Mouse (Mus musculus) MEL (cell line): ENCODE data around the gene Dock1. TPM values are rescaled to one million over a fixed set of nuclear protein-coding genes. Genes with fewer than 3 reads are reported as not detected.

Experiments used
- DNase-seq: peaks from one replicate; pipeline ENCODE4 v3.0.0; 2011; ENCODE audit warnings: low read depth, low spot score
- H3K27ac ChIP-seq: 2 replicates; pipeline ENCODE4 v1.5.1; 2012; ENCODE audit warnings: low read depth, mild to moderate bottlenecking, control low read depth, low read length, moderate library complexity; ENCODE audit not compliant: control insufficient read depth
- H3K27me3 ChIP-seq, 2 experiments: fragments of 150-350 bp in 1 of 2; sonication (generic) in 1 of 2; 2 replicates each; pipeline ENCODE4 v1.6.1; 2012; ENCODE audit warnings: low read length in 2 of 2, mild to moderate bottlenecking in 2 of 2, improper control_type of control experiment in 1 of 2, moderate library complexity in 1 of 2; ENCODE audit not compliant: insufficient read depth in 2 of 2, control insufficient read depth in 1 of 2
- H3K36me3 ChIP-seq, 2 experiments: 2 replicates each; pipeline ENCODE4 v1.6.1; 2012 to 2014; ENCODE audit warnings: low read length in 2 of 2, improper control_type of control experiment in 1 of 2, inconsistent platforms in 1 of 2, mild to moderate bottlenecking in 1 of 2; ENCODE audit not compliant: insufficient read depth in 2 of 2, control insufficient read depth in 1 of 2
- H3K4me1 ChIP-seq, 2 experiments: fragments of 150-350 bp in 1 of 2; sonication (generic) in 1 of 2; 2 replicates each; pipeline ENCODE4 v1.6.1; 2012; ENCODE audit warnings: low read length in 2 of 2, improper control_type of control experiment in 1 of 2, mild to moderate bottlenecking in 1 of 2; ENCODE audit not compliant: insufficient read depth in 2 of 2, control insufficient read depth in 1 of 2
- H3K4me3 ChIP-seq, 2 experiments: fragments of 150-350 bp in 1 of 2; sonication (generic) in 1 of 2; 2 replicates each; pipeline ENCODE4 v1.5.1; 2012; ENCODE audit warnings: low read depth in 2 of 2, low read length in 2 of 2, mild to moderate bottlenecking in 2 of 2, moderate library complexity in 2 of 2, control low read depth in 1 of 2, improper control_type of control experiment in 1 of 2; ENCODE audit not compliant: control insufficient read depth in 1 of 2, insufficient read depth in 1 of 2
- H3K79me2 ChIP-seq: 2 replicates; pipeline ENCODE4 v1.6.1; 2012; ENCODE audit warnings: mild to moderate bottlenecking, low read length, moderate library complexity; ENCODE audit not compliant: control insufficient read depth, poor library complexity, insufficient read depth
- H3K9ac ChIP-seq: 2 replicates; pipeline ENCODE4 v1.6.1; 2012; ENCODE audit warnings: low read depth, mild to moderate bottlenecking, control low read depth, low read length, moderate library complexity; ENCODE audit not compliant: control insufficient read depth, poor library complexity, severe bottlenecking
- H3K9me3 ChIP-seq: fragments of 150-350 bp; sonication (generic); replicated peaks from 2 replicates; pipeline ENCODE4 v1.6.1; 2012; ENCODE audit warnings: mild to moderate bottlenecking, low read length, improper control_type of control experiment, moderate library complexity; ENCODE audit not compliant: insufficient read depth
- CHD1 ChIP-seq: IDR thresholded peaks from 2 replicates; pipeline ENCODE4 v1.6.1; 2012; ENCODE audit warnings: low read depth, mild to moderate bottlenecking, inconsistent platforms, low read length, improper control_type of control experiment
- EP300 ChIP-seq, 2 experiments: IDR thresholded peaks; 2 replicates each; pipeline ENCODE4 v1.6.1; 2011; ENCODE audit warnings: improper control_type of control experiment in 2 of 2, low read length in 2 of 2, low read depth in 1 of 2, mild to moderate bottlenecking in 1 of 2
- HCFC1 ChIP-seq: IDR thresholded peaks from 2 replicates; pipeline ENCODE4 v1.6.1; 2012; ENCODE audit warnings: low read depth, mild to moderate bottlenecking, inconsistent platforms, low read length, improper control_type of control experiment, moderate library complexity
- JUND ChIP-seq: IDR thresholded peaks from 2 replicates; pipeline ENCODE4 v1.6.1; 2011; ENCODE audit warnings: low read depth, mild to moderate bottlenecking, improper control_type of control experiment, low read length
- KAT2A ChIP-seq: conservative IDR thresholded peaks from 2 replicates; pipeline ENCODE4 v1.6.1; 2012; ENCODE audit warnings: low read depth, low read length, improper control_type of control experiment, inconsistent platforms
- MAFK ChIP-seq: IDR thresholded peaks from 2 replicates; pipeline ENCODE4 v1.6.1; 2011; ENCODE audit warnings: low read depth, mild to moderate bottlenecking, low read length, improper control_type of control experiment, borderline replicate concordance
- MAZ ChIP-seq: IDR thresholded peaks from 2 replicates; pipeline ENCODE4 v1.6.1; 2012; ENCODE audit warnings: low read depth, mild to moderate bottlenecking, inconsistent platforms, low read length, improper control_type of control experiment
- MYC ChIP-seq: IDR thresholded peaks from 2 replicates; pipeline ENCODE4 v1.6.1; 2011; ENCODE audit warnings: low read depth, mild to moderate bottlenecking, low read length, improper control_type of control experiment, moderate library complexity
- NRF1 ChIP-seq: IDR thresholded peaks from 2 replicates; pipeline ENCODE4 v1.6.1; 2014; ENCODE audit warnings: low read depth, mild to moderate bottlenecking, inconsistent platforms, low read length, improper control_type of control experiment, moderate library complexity; ENCODE audit not compliant: poor library complexity, insufficient read depth, severe bottlenecking
- POLR2A ChIP-seq, 2 experiments: IDR thresholded peaks; 2 replicates each; pipeline ENCODE4 v1.6.1; 2011 to 2012; ENCODE audit warnings: low read length in 2 of 2, mild to moderate bottlenecking in 2 of 2, control low read depth in 1 of 2, improper control_type of control experiment in 1 of 2, low read depth in 1 of 2, moderate library complexity in 1 of 2; ENCODE audit not compliant: control insufficient read depth in 1 of 2, insufficient read depth in 1 of 2, poor library complexity in 1 of 2
- POLR2AphosphoS2 ChIP-seq: IDR thresholded peaks from 2 replicates; pipeline ENCODE4 v1.6.1; 2011; ENCODE audit warnings: low read length, improper control_type of control experiment
- TAL1 ChIP-seq: IDR thresholded peaks from 2 replicates; pipeline ENCODE4 v1.6.1; 2012; ENCODE audit warnings: mild to moderate bottlenecking, inconsistent platforms, low read length, moderate library complexity, mixed read lengths
- TCF12 ChIP-seq: IDR thresholded peaks from 2 replicates; pipeline ENCODE4 v1.6.1; 2014; ENCODE audit warnings: low read depth, mild to moderate bottlenecking, inconsistent platforms, low read length, improper control_type of control experiment, moderate library complexity
- UBTF ChIP-seq: IDR thresholded peaks from 2 replicates; pipeline ENCODE4 v1.6.1; 2012; ENCODE audit warnings: low read depth, mild to moderate bottlenecking, inconsistent platforms, low read length, improper control_type of control experiment, moderate library complexity, borderline replicate concordance; ENCODE audit not compliant: insufficient read depth
- ZC3H11A ChIP-seq: IDR thresholded peaks from 2 replicates; pipeline ENCODE4 v1.6.1; 2012; ENCODE audit warnings: low read depth, mild to moderate bottlenecking, inconsistent platforms, low read length, improper control_type of control experiment
- ZKSCAN1 ChIP-seq: IDR thresholded peaks from 2 replicates; pipeline ENCODE4 v1.6.1; 2012; ENCODE audit warnings: low read depth, mild to moderate bottlenecking, inconsistent platforms, low read length, improper control_type of control experiment, moderate library complexity
- ZMIZ1 ChIP-seq: IDR thresholded peaks from 2 replicates; pipeline ENCODE4 v1.6.1; 2012; ENCODE audit warnings: low read depth, mild to moderate bottlenecking, inconsistent platforms, low read length, improper control_type of control experiment, moderate library complexity
- ZNF384 ChIP-seq: IDR thresholded peaks from 2 replicates; pipeline ENCODE4 v1.6.1; 2012; ENCODE audit warnings: low read depth, mild to moderate bottlenecking, inconsistent platforms, low read length, improper control_type of control experiment
- polyA plus RNA-seq, 2 experiments: library from polyadenylated mRNA; stranded (reverse) in 1 of 2; unstranded in 1 of 2; fragments of >175 nt in 1 of 2; fragments of >200 nt in 1 of 2; gene quantifications; 2 replicates each; pipeline versions ENCODE4 v1.2.1 to v1.2.4; 2012; ENCODE audit warnings: low replicate concordance in 2 of 2, low read depth in 1 of 2; ENCODE audit not compliant: insufficient read length in 2 of 2, insufficient read depth in 1 of 2, missing spikeins in 1 of 2
- total RNA-seq: library from RNA; depleted of rRNA; stranded (reverse); fragments of 300-350 nt; gene quantifications from 2 replicates; pipeline ENCODE4 v1.2.3, GENCODE M21; 2012

The Dock1 gene
- total and polyA plus RNA-seq, 3 experiments, result not detected

DNA sequence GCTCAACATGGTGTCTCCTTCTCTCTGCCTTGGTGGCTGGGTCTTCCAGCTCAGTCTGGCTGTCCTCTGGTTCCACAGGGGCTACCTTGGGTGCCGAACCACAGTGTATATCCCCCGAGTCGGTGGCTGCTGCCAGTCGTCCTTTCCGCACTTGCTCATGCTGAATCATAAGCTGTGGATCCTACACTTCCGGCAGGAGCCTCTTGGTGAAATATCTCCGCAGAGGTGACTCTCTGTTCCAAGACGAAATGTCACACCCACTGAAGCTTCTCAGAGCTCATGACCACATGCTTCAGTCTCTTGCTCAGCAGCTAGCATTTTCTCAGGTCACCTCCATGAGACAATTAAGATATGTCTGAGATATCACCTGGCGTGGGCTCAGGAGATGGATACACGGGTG, 526.4 kb downstream of the Dock1 start:
- no peak for TF ChIP-seq ZNF384
- no peak for TF ChIP-seq TCF12
- TF ChIP-seq TAL1, result no peak
- TF ChIP-seq MYC, result no peak
- no peak for TF ChIP-seq NRF1
- no peak for TF ChIP-seq ZC3H11A
- no peak for TF ChIP-seq ZKSCAN1
- TF ChIP-seq MAFK, result no peak
- TF ChIP-seq CHD1, result no peak
- no peak for TF ChIP-seq EP300 (IDR thresholded peaks at IDR 0.05; ENCODE audit: low read depth in 1 of 2, low read length in 2 of 2)
- no peak for TF ChIP-seq POLR2AphosphoS2
- no peak for TF ChIP-seq POLR2A (IDR thresholded peaks at IDR 0.05; ENCODE audit: control insufficient read depth in 1 of 2, insufficient read depth in 1 of 2, low read depth in 1 of 2, low read length in 2 of 2, poor library complexity in 1 of 2)
- no peak for TF ChIP-seq MAZ
- no peak for TF ChIP-seq ZMIZ1
- no peak for TF ChIP-seq HCFC1
- no peak for TF ChIP-seq KAT2A
- no peak overlapping the region for H3K27ac ChIP-seq
- no peak overlapping the region for H3K4me3 ChIP-seq
- DNase-seq, result no peak
- no peaks in the 10 kb centered on the region for H3K4me1 ChIP-seq
- H3K36me3 ChIP-seq, result no peaks in the 10 kb centered on the region
- H3K79me2 ChIP-seq, result no peaks in the 10 kb centered on the region
- H3K9ac ChIP-seq, result no peak overlapping the region
- H3K27me3 ChIP-seq, result no peaks in the 10 kb centered on the region
- no peaks in the 10 kb centered on the region for H3K9me3 ChIP-seq

- DNase-seq, result no peak
- Histone ChIP-seq H3K9me3 (no peaks in the 10 kb centered on the region), H3K9ac (no peak overlapping the region), H3K4me1 (no peaks in the 10 kb centered on the region), H3K27ac (no peak overlapping the region), H3K27me3 (no peaks in the 10 kb centered on the region), H3K36me3 (no peaks in the 10 kb centered on the region), H3K4me3 (no peak overlapping the region), H3K79me2 (no peaks in the 10 kb centered on the region)
- TF ChIP-seq UBTF (no peak), JUND (no peak)
Observed at GRCm38 (mm10) chr7:135203920-135204319, 533.5 kb downstream of the Dock1 start.
